Mouse (Mus musculus) ES-Bruce4 (cell line): ENCODE measurements around the gene Sbf1.

ENCODE experiments used
- CTCF ChIP-seq: IDR thresholded peaks from one replicate; pipeline ENCODE4 v1.8.1; 2011; ENCODE audit warnings: low read depth, low read length
- POLR2A ChIP-seq: IDR thresholded peaks from one replicate; pipeline ENCODE4 v1.8.1; 2011; ENCODE audit warnings: low read length; ENCODE audit not compliant: insufficient read depth

- TF ChIP-seq CTCF (no peak), POLR2A (no peak)
These were observed 19.2 kb upstream of the Sbf1 start, which contains the start of gene Miox for GRCm38 (mm10) chr15:89334271-89334670.
